Mouse (Mus musculus) right cerebral cortex, postnatal 4 days (tissue): ENCODE results near the gene Eme2.

ENCODE experiments used
- DNase-seq: peaks from one replicate; pipeline ENCODE4 v3.0.0-alpha.2; 2022

The Eme2 gene

DNA sequence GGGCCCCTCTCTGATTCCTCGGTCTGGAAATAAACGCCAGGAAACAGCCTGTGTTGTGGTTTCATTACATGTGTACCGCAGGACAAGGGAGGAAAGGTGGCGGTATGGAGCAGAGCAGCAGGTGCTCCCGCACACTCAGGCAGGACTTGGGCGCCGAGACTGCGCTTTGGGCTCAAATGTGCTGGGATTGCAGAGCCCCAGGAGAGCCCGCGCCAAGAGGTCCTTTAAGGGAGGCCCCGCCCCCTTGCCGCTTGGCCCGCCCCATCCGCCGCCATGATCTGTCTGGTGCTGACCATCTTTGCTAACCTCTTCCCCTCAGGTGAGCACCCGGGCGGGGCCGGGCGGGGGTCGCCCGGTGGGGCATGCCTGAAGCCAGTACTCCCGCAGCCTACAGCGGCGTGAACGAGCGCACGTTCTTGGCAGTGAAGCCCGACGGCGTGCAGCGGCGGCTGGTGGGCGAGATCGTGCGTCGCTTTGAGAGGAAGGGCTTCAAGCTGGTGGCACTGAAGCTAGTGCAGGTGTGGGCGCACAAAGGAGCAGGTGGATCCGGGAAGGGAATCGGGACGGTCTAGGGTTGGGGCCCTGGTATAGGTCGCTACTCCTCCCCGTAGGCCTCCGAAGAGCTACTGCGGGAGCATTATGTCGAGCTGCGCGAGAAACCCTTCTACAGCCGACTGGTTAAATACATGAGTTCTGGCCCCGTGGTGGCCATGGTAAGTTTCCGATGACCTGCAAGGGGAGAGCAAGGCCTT, 1.5 kb upstream of the Eme2 start, which contains the start of gene Nme3:
Gene Nme3, plus strand, starts transcription at position 260 of the 752 bp plus-strand sequence.
- peak; percentile 74 for DNase-seq

DNA sequence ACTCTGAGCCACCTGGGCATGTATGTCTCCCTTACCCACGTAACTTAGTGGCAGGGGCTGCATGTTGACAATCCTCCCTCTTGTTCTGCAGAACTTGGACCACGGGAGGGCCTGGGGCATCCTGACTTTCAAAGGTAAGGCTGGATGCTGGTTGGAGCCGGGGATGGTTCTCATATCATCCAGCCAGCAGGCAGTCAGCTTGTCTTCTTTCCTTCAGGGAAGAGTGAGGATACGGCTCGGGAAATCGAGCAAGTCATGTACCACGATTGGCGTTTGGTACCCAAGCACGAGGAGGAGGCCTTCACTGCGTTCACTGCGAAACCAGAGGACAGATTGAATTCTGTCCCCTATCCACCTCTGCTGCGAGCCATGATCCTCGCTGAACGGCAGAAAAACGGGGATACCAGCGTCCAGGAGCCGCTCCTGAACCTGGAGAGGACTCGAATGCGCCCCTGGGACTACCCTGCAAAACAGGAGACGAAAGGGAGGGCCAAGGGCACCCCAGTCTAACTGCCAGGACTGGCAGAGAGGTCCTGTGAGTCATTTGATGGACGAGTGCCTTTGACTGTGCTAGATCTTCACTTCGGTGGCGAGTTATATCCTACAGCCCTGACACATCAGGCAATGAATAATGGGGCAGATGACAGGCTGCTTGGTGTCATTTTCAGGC, 819 bp upstream of the Eme2 start:
- no peak for DNase-seq

- DNase-seq, result no peak
Measured at GRCm38 (mm10) chr17:24894061-24894994, 559 bp downstream of the Eme2 start.

GRCm38 (mm10) chr17:24893276-24893675, 1.6 kb downstream of the Eme2 start:
- DNase-seq, result no peak

DNA sequence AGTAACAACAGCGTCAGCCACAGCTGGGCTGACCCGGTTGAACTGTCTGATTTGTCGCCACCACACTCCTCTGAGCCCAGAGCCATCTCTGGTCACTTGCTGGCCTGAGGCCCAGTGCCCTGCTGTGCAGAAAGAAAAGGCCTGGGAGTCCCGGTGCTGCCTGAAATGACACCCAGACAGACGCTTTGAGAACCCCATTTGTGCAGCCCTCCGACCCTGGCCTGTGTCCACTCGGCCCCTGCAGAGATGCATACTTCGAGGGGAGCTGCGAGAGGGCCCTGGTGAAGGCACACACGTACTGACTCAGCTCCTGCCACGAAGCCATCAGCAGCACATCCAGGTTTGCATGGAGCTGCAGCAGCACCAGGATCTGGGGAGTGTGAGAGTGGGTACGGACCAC, 2.1 kb downstream of the Eme2 start:
- DNase-seq, result no peak

DNA sequence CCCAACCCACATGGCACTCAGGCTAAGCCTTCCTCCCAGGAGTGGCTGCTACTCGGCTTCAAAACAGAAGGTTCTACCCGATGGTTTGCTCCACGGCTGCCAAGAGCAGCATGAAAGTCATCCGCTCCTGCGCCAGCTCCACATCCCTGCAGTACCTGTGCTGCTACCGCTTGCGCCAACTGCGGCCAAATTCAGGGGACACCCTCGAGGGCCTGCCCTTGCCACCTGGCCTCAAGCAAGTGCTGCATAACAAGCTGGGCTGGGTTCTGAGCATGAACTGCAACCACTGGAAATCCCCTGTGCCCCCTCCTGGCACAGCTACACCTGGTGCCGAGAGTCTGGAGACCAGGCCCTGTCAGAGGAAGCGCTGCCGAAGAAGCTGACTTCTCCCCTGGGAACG, 3.6 kb downstream of the Eme2 start:
- no peak for DNase-seq

DNA sequence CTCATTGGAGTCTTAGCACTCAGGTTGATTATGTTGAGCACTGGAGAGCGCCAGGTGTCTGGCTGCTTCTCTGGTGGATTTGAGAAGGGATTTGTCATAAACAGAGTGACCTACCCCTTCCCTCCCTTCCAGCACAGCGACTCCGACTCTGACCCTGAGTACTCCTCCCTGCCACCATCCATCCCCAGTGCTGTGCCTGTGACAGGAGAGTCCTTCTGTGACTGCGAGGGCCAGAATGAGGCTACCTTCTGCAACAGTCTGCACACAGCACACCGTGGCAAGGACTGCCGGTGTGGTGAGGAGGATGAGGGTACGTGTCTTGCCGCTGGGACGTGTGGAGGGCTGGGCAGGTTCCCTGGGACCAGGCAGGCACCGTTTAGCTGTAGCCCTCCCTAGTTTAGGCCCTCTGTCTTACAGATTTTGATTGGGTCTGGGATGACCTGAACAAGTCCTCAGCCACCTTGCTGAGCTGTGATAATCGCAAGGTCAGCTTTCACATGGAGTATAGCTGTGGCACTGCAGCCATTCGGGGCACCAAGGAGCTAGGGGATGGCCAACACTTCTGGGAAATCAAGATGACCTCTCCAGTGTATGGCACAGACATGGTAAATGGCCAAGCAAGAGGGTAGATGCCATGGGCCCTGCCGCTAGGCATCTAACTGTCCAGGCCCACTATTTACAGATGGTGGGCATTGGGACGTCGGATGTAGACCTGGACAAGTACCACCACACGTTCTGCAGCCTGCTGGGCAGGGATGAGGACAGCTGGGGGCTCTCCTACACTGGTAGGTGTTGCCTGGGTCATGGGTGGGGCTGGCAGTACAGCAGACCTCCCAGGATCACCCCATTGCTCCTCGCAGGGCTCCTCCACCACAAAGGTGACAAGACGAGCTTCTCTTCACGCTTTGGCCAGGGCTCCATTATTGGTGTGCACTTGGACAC, 4.5 kb downstream of the Eme2 start:
- DNase-seq, result no peak

- DNase-seq, result no peak
Measured at GRCm38 (mm10) chr17:24888862-24889261, 6.0 kb downstream of the Eme2 start.

- no peak for DNase-seq
Measured at GRCm38 (mm10) chr17:24887291-24888080, 7.4 kb downstream of the Eme2 start.

DNA sequence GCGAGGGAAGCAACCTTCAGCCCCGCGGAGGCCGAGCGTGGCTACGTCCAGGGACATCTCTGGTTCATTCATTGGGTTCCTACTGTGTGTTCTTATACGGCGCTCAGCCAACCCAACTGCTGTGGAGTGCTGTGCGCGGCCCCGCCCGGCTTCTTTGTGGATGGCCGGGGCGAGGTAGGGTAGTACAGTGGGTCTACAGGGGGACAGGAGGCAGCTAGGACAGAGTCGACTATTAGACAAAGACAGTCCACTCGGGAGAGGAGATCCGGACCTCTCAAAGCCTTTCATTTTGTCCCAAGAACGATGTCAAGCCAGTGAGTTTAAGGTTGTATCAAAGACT, 8.0 kb downstream of the Eme2 start:
- no peak for DNase-seq

GRCm38 (mm10) chr17:24886134-24886931, 8.6 kb downstream of the Eme2 start, which contains the start of the genes Nubp2 and Spsb3:
TSS of gene Nubp2 (minus strand) at chr17:24886349.
TSS of gene Spsb3 (plus strand) at chr17:24886643.
- DNase-seq, result peak; percentile 97

DNA sequence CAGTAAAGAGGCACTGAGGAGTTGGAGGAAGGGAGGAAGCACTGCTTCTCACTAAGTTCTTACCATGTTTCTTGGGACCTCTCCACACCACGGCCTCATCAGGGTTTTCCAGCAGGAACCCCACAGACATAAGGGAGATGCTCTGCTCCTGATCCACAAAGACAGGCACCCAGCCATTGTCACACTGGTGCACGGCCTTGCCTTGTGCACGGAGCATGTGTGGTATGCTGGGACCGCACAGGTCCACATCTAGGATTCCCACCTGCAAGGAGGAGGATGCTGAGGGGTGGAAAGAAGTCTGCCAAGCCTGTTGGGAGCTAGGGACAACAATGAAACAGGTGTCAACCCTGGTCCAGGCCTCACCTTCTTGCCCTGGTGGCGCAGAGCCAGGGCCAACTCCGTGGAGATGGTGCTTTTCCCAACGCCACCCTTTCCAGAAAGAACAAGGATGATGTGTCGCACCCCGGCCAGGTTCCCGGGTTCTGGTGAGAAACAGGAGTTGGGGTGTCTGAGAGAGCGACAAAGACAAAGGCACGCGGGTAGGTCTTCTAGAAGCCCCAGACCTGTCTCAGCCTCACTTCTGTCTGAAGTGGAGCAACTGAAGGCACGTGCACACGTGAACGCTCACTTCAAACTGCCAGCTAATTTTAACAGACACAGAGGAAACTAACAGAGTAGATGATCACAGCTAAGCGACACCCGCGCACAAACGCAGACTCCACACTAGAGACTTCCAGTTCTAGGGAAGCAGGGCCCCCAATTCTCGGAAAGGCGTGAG, 9.3 kb downstream of the Eme2 start:
- DNase-seq, result no peak

DNA sequence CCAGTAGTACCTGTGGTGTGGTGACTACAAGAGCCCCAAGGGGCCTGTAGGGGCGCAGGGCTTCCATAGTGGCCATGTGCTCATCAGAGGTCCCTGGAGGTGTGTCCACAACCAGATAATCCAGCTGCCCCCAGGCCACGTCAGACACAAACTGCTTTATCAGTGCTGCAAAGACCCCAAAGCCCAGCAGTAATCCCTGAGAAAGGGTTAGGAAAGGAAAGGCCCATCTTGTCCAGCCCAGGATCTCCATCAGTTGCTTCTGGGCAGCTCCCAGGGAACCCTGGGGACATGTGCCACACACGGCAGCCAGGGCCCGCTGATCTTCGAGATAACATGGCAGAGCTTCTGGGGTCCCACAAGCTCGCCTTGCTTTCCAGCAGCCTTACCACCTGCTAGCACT, 10.5 kb downstream of the Eme2 start:
- DNase-seq, result no peak

DNA sequence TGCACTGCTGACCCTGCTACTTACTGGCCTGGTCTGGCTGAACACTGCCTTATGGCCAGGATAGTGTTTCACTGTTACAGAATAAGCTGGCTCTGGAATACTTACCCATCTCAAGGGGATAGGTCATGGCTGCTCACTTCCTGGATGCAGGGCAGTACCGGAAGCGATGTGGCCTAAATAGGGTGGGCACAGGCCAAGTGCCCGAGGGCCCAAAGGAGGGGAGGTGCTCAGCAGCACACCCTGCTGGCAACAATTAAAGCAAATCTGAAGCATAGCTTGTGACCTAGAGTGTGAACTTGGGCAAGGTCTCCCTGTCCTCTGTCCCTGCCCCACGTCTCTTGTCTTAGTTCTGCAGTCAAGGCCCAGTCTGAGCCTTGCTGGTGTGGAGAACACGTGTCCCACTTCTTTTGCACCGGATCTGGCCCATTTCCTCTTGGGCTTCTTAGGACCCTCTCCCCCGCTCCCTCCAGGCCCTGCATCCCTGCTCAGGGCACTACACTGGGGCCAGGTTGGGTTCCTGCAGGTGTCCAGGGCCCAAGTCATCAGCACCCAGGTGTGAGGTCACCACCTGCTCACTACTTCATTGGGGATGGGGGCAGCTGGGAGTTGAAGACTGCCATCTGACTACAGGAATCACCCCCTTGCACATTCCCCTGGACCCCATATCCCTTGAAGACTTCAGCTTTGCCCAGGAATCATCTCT, 13.0 kb downstream of the Eme2 start:
- no peak for DNase-seq

DNA sequence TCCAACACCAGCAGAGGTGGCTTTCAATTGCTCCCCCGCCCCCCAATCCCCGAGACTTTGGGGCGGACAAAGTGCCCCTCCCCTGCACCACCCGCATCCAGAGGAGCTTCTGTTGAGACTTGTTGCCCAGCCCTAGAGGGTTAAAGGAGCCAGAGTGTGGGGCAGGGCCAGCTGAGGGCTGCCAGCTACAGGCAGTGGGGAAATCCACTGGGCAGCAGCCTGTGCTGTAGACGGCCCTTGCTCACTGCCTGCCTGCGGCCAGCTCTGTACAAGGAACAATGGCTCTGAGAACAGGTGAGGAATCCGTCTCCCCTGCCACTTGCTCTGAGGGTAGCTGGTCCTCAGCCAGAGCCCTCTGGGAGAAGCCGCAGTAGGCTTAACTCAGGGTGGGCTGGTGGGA, 16.4 kb downstream of the Eme2 start:
- DNase-seq, result no peak

DNA sequence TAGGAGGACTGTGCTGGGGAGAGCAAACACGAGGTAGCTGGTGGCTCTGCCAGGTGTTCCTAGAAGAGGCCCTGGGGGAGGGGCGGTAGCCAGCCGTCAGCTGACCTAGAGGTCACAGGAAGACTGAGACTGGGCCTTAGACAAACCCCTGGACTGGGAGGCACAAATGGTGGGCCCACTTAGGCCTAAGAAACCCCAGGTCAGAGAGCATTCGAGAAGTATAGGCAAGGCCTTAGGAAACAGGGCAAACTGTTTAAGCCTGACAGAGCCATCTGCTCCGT, 16.8 kb downstream of the Eme2 start:
- DNase-seq, result no peak

- no peak for DNase-seq
Measured at GRCm38 (mm10) chr17:24877336-24878116, 17.4 kb downstream of the Eme2 start.

DNA sequence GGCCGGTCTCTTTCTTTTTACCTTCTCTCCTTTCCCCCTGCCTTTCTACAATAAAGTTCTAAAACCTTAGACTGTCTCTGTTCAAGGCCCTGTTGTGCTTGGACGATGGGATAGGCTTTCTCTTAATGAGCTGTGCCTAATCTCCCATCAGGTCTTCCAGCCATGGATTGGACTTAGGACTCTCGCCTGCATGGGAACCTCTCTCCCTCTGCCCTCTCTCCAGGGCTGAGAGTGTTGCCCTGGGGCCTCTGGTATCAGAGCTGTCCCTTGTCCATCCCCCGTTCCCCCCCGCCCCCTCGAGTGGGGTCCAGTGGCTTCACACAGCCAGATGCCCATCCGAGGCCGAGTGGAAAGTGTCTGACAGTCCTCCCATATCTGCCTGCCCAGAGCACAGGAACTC, 19.9 kb downstream of the Eme2 start:
- no peak for DNase-seq

- no peak for DNase-seq
Measured at GRCm38 (mm10) chr17:24874405-24874745, 20.5 kb downstream of the Eme2 start.
